In genomic region chr9:83778317-83778960, GRCm38 (mm10) we compare ENCODE assay signal across 26 mouse cellular contexts.
"Had no signal": no experiment of that assay in that cellular context is flagged by ENCODE, and none has a peak within 500 bp of the region (broad histone marks: within the 10 kb centered on the region; RNA-seq: fewer than 3 reads in every experiment).

No protein-coding gene starts in this region.

- H3K36me3 ChIP-seq: heart, embryonic 10.5 days; heart, embryonic 12.5 days; intestine, embryonic 15.5 days; liver, embryonic 13.5 days had no signal

- H3K9ac ChIP-seq: heart, embryonic 12.5 days; hindbrain, embryonic 12.5 days; hindbrain, embryonic 14.5 days; intestine, embryonic 15.5 days; limb, embryonic 12.5 days; liver, embryonic 13.5 days had no signal

- ATAC-seq: forebrain, embryonic 16.5 days; hindbrain, embryonic 16.5 days; inflammation-experienced regulatory T-cells, adult 6 months; intestine, embryonic 15.5 days; intestine, postnatal 0 days had no signal

- H3K4me1 ChIP-seq: heart, embryonic 10.5 days; heart, embryonic 12.5 days; hindbrain, embryonic 10.5 days; hindbrain, embryonic 12.5 days; intestine, embryonic 15.5 days; limb, embryonic 10.5 days; limb, embryonic 12.5 days; liver, embryonic 13.5 days had no signal

- DNase-seq: gastrocnemius, adult 2 months; gastrocnemius, postnatal 10 days; gastrocnemius, postnatal 25 days; heart, adult 18-20 months; heart, postnatal 10 days; heart, postnatal 4 days; kidney, postnatal 10 days; kidney, postnatal 25 days; kidney, postnatal 4 days; layer of hippocampus, adult 9-11 months; liver; liver, embryonic 13.5 days had no signal

- H3K4me2 ChIP-seq: heart, embryonic 12.5 days; hindbrain, embryonic 12.5 days; hindbrain, embryonic 14.5 days; intestine, embryonic 15.5 days; limb, embryonic 12.5 days; liver, embryonic 11.5 days; liver, embryonic 13.5 days had no signal

- H3K4me3 ChIP-seq: gastrocnemius, adult 2 months; heart, embryonic 10.5 days; heart, embryonic 12.5 days; hindbrain, embryonic 10.5 days; hindbrain, embryonic 12.5 days; intestine, embryonic 15.5 days; left cerebral cortex, adult 2 months; limb, embryonic 10.5 days; limb, embryonic 12.5 days; liver, embryonic 13.5 days had no signal

- H3K9me3 ChIP-seq: heart, embryonic 10.5 days; heart, embryonic 12.5 days; hindbrain, embryonic 10.5 days; hindbrain, embryonic 12.5 days; intestine, embryonic 15.5 days; limb, embryonic 10.5 days; limb, embryonic 12.5 days; liver, embryonic 13.5 days had no signal

- H3K27ac ChIP-seq: gastrocnemius, adult 2 months; heart, embryonic 10.5 days; hindbrain, embryonic 10.5 days; hindbrain, embryonic 12.5 days; hindbrain, embryonic 14.5 days; intestine, embryonic 15.5 days; left cerebral cortex, adult 2 months; limb, embryonic 10.5 days; limb, embryonic 12.5 days; liver, embryonic 13.5 days had no signal

- H3K27me3 ChIP-seq: heart, embryonic 12.5 days; hindbrain, embryonic 12.5 days; intestine, embryonic 15.5 days; limb, embryonic 12.5 days; liver, embryonic 13.5 days had no signal
